Mouse (Mus musculus) ovary, postnatal 36 days (tissue): ENCODE results near the gene Rtn4r.

Experiments used
- DNase-seq: peaks from one replicate; pipeline ENCODE4 v3.0.0; 2022; ENCODE audit warnings: low spot score, mixed read lengths

The Rtn4r gene

GRCm38 (mm10) chr16:18156579-18157350, 29.3 kb downstream of the Rtn4r start:
- DNase-seq, result no peak

- no peak for DNase-seq
Measured at GRCm38 (mm10) chr16:18159255-18159654, 31.8 kb downstream of the Rtn4r start.

GRCm38 (mm10) chr16:18159778-18160177, 32.3 kb downstream of the Rtn4r start:
- DNase-seq, result no peak

- no peak for DNase-seq
Measured at GRCm38 (mm10) chr16:18160514-18160913, 33.1 kb downstream of the Rtn4r start.

GRCm38 (mm10) chr16:18161190-18161589, 33.7 kb downstream of the Rtn4r start:
- no peak for DNase-seq

- no peak for DNase-seq
Measured at GRCm38 (mm10) chr16:18164642-18165238, 37.3 kb downstream of the Rtn4r start.

GRCm38 (mm10) chr16:18166613-18167190, 39.3 kb downstream of the Rtn4r start:
- no peak for DNase-seq

- no peak for DNase-seq
Measured at GRCm38 (mm10) chr16:18169156-18169555, 41.7 kb downstream of the Rtn4r start.

GRCm38 (mm10) chr16:18169776-18170175, 42.3 kb downstream of the Rtn4r start:
- no peak for DNase-seq

- peak; percentile 71 for DNase-seq
Measured at GRCm38 (mm10) chr16:18172266-18172855, 44.9 kb downstream of the Rtn4r start.

GRCm38 (mm10) chr16:18173231-18173630, 45.8 kb downstream of the Rtn4r start:
- no peak for DNase-seq

- no peak for DNase-seq
Measured at GRCm38 (mm10) chr16:18173788-18174187, 46.3 kb downstream of the Rtn4r start.

- DNase-seq, result no peak
Measured at GRCm38 (mm10) chr16:18175817-18176541, 48.5 kb downstream of the Rtn4r start.

- DNase-seq, result no peak
Measured at GRCm38 (mm10) chr16:18176758-18177157, 49.3 kb downstream of the Rtn4r start.

- no peak for DNase-seq
Measured at GRCm38 (mm10) chr16:18179591-18179990, 52.1 kb downstream of the Rtn4r start.

GRCm38 (mm10) chr16:18181398-18181797, 54.0 kb downstream of the Rtn4r start:
- DNase-seq, result no peak

- no peak for DNase-seq
Measured at GRCm38 (mm10) chr16:18182766-18183165, 55.3 kb downstream of the Rtn4r start.

- DNase-seq, result no peak
Measured at GRCm38 (mm10) chr16:18185715-18186449, 58.4 kb downstream of the Rtn4r start.

GRCm38 (mm10) chr16:18186798-18187197, 59.4 kb downstream of the Rtn4r start:
- DNase-seq, result no peak

GRCm38 (mm10) chr16:18187221-18187620, 59.8 kb downstream of the Rtn4r start:
- no peak for DNase-seq

- DNase-seq, result no peak
Measured at GRCm38 (mm10) chr16:18191006-18191405, 63.6 kb downstream of the Rtn4r start.
